Mouse (Mus musculus) spleen, adult 2 months (tissue): ENCODE data around the gene Gm9903. TPM values are rescaled to one million over a fixed set of nuclear protein-coding genes. Genes with fewer than 3 reads are reported as not detected.

Experiments
- DNase-seq, 2 experiments: peaks; one replicate each; pipeline versions ENCODE4 v3.0.0 to v3.0.0-alpha.2; 2012 to 2021; ENCODE audit warnings: low spot score in 2 of 2, low read depth in 1 of 2
- H3K27ac ChIP-seq: fragments of 200-500 bp; 2 replicates; pipeline ENCODE4 v1.5.1; 2012; ENCODE audit warnings: low read length, inconsistent platforms; ENCODE audit not compliant: insufficient read depth
- H3K27me3 ChIP-seq: fragments of 200-500 bp; 2 replicates; pipeline ENCODE4 v1.6.1; 2012; ENCODE audit warnings: mild to moderate bottlenecking, moderate library complexity, low read length, inconsistent platforms; ENCODE audit not compliant: control insufficient read depth, insufficient read depth
- H3K36me3 ChIP-seq: fragments of 200-500 bp; 2 replicates; pipeline ENCODE4 v1.6.1; 2012; ENCODE audit warnings: mild to moderate bottlenecking, low read length, inconsistent platforms; ENCODE audit not compliant: control insufficient read depth, insufficient read depth
- H3K4me1 ChIP-seq: fragments of 200-500 bp; 2 replicates; pipeline ENCODE4 v1.6.1; 2011; ENCODE audit warnings: inconsistent platforms; ENCODE audit not compliant: control insufficient read depth, insufficient read depth, insufficient read length
- H3K4me3 ChIP-seq: fragments of 200-500 bp; 2 replicates; pipeline ENCODE4 v1.5.1; 2011; ENCODE audit warnings: mild to moderate bottlenecking, inconsistent platforms; ENCODE audit not compliant: insufficient read depth, insufficient read length; ENCODE audit errors: extremely low read depth
- CTCF ChIP-seq: fragments of 200-500 bp; IDR thresholded peaks from 2 replicates; pipeline ENCODE4 v1.5.1; 2011; ENCODE audit warnings: mild to moderate bottlenecking, inconsistent platforms; ENCODE audit not compliant: insufficient read depth, insufficient read length, insufficient replicate concordance; ENCODE audit errors: extremely low read depth
- POLR2A ChIP-seq: fragments of 200-500 bp; IDR thresholded peaks from 2 replicates; pipeline ENCODE4 v1.6.1; 2011; ENCODE audit warnings: low read depth, low read length, inconsistent platforms
- WGBS: fragments of 180-500 bp; shearing (Covaris S2); methylation state at CpG from one replicate; pipeline ENCODE4 v1.1.7; 2018; 5-methylcytosine and 5-hydroxymethylcytosine counted together
- polyA plus RNA-seq: library from polyadenylated mRNA; depleted of rRNA; stranded (reverse); fragments of >200 nt; gene quantifications from 2 replicates; pipeline ENCODE4 v1.2.3, GENCODE M21; 2012; rRNA removed

Gene Gm9903
- 0.41 and 0.43 TPM in 2 replicates for polyA plus RNA-seq

DNA sequence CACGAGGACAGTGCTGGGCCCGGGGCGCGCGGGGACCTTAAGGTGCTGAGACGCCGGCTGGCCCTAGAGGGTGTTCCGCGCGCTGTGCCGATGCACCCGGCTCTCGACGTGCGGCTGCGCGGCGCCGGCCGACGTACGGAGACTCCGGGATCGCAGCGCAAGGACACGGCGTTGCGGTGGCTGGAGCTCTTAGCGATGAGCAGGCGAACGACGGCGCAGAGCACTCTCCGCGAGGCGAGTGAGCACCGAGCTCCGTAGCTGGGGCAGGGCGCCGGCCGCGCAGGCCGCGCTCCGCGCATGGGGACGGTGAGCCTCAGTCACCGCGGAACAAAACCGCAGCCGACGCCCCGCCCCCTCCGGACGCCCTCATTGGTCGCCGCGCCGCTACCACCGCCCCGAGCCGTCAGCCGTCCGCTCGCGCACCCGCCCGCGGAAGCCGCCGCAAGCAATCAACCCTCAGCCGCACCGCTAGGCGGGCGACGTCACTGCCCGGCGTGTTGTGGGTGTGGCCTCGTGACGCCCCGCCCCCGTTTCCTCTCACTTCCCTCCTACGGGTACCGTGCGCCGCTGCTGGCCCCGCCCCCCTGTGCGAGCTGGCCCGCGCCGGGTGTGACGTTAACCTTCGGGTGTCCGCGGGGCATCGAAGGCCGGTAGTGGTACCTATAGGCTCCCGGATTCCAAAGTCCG lies at the start of gene Gm9903, which contains the start of gene Fam53a:
Gene Gm9903, plus strand, starts transcription at position 625 of the 687 bp plus-strand sequence.
Gene Fam53a, minus strand, starts transcription at position 335 of the 687 bp plus-strand sequence.
- peak; percentile 92 to 100 for DNase-seq
- WGBS: under 1% methylated on average over 88 of the region's 99 CpGs

DNA sequence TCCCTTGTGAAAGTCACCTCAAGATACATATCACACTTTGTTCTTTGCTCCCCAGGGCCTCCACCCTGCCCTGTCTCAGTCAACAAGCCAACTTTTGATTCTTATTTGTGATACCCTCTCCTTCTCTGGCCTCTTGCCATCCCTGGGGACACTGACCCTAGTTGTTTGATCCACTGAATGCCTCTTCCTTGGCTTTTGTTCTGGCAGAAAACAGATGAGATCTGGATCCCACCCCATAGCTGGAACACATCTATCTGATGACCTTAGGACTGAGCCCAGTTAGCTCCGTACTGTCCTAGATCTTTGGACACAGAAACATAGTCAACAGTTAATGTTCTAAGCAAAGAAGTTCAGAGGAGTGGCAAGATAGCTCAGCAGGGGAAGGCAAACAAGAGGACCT lies 49.4 kb upstream of the Gm9903 start:
- H3K36me3 ChIP-seq: no peaks in the 10 kb centered on the region
- no peaks in the 10 kb centered on the region for H3K4me1 ChIP-seq
- H3K27ac ChIP-seq: no peak overlapping the region
- no peak overlapping the region for H3K4me3 ChIP-seq
- DNase-seq: no peak
- no peaks in the 10 kb centered on the region for H3K27me3 ChIP-seq
- TF ChIP-seq POLR2A: no peak
- TF ChIP-seq CTCF: no peak
- WGBS: 95% methylated on average over 1 of the region's 1 CpGs

More for the DNA sequence above, at the start of gene Gm9903, which contains the start of gene Fam53a:
- H3K27ac ChIP-seq: peak within 1 kb of the TSS; percentile 96
- H3K27me3 ChIP-seq: no peaks in the 10 kb centered on the region
- peak within 1 kb of the TSS; percentile 98 for H3K4me3 ChIP-seq
- TF ChIP-seq CTCF (no peak), POLR2A (peak; percentile 97)
- no peaks in the 10 kb centered on the region for H3K36me3 ChIP-seq
- peaks cover 7% of the 10 kb centered on the region for H3K4me1 ChIP-seq

DNA sequence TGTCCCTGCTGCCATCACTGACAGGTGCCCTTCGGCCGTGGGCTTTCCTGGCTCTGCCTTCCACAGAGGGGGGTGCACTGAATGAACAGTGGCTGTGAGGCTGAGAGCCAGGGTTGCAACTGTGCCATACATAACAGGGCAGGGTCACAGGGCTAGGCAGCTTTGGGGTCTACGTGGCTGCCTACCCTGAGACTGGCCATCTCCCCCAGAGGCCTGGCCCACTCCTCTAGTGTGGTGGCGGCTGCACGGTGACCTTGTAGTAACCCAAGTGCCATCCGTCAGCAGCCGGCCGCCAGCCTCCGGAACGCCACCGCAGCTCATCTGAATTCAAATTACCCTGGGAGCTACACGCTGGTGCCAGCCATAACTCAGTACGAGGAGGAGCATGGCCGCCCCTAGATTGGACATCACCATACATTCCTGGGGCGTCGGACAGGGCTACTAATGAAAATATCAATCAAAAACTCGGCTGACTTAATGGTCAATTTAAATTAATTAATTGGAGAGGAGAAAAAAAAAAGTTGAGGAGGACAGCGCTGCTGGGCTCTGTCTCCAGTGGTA lies 42.1 kb upstream of the Gm9903 start:
- H3K27ac ChIP-seq: no peak overlapping the region
- no peaks in the 10 kb centered on the region for H3K4me1 ChIP-seq
- no peaks in the 10 kb centered on the region for H3K36me3 ChIP-seq
- 88% methylated on average over 18 of the region's 18 CpGs for whole genome bisulfite sequencing
- TF ChIP-seq POLR2A (no peak), CTCF (no peak)
- H3K4me3 ChIP-seq: no peak overlapping the region
- no peaks in the 10 kb centered on the region for H3K27me3 ChIP-seq
- DNase-seq: no peak

DNA sequence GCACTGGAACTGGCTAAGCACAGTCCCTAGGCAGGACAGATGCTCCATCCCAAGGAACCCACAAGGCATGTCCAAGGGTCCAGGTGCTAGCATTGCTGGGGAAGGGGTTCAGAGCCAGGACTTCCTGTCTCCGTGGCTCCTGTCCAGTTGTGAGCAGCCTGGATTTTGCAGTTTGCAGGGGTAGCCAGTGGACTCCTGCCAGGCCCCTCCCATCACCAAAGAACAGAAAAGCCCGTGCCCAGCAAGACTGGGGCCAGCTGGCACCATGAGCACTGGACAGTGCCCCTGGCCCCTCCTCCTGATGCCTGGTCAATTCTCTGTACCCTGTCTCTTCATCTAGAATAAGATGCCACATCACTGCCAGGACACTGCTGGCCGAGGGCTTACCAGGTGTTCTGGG lies 41.7 kb upstream of the Gm9903 start:
- Histone ChIP-seq H3K27ac (no peak overlapping the region), H3K36me3 (no peaks in the 10 kb centered on the region), H3K27me3 (no peaks in the 10 kb centered on the region), H3K4me1 (no peaks in the 10 kb centered on the region), H3K4me3 (no peak overlapping the region)
- no peak for DNase-seq
- TF ChIP-seq POLR2A (no peak), CTCF (no peak)
- 63% methylated on average over 3 of the region's 3 CpGs for WGBS

DNA sequence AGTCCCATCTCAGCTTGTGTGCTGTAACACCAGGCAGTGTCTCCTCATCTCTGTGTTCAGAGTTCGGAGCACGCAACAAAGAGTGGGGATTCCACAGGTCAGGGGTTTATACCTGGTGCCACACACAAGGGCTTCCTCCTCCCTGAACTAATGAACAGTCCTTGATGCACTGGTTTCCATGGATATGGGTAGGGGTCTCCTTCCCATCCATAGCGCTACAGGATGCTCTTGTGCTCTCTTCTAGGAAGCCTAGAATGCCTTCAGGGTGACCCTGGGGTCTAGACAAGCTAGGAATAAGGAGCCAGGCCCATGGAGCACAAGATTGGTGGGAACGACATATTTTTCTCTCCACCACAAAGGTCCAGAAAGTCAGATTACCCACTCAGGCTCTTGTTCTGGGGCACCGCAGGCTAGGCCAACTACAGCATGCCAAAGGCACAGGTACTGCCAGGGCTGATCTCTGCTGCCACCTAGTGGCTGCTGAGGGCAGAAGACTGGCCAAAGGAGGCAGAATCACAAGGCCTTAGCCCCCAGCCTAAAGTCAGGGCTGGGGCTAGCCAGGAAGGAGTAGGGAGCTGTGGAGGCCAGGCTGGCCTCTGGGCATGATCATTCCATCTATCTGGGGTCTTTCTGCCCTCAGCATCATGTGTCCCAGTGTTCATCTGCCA lies 40.4 kb upstream of the Gm9903 start:
- H3K4me1 ChIP-seq: no peaks in the 10 kb centered on the region
- no peaks in the 10 kb centered on the region for H3K36me3 ChIP-seq
- no peaks in the 10 kb centered on the region for H3K27me3 ChIP-seq
- 67% methylated on average over 5 of the region's 5 CpGs for WGBS
- TF ChIP-seq POLR2A: no peak
- TF ChIP-seq CTCF: peak; percentile 90; the same call in 1 of the 2 replicates
- DNase-seq: peak; percentile 26 to 59
- no peak overlapping the region for H3K27ac ChIP-seq
- no peak overlapping the region for H3K4me3 ChIP-seq

DNA sequence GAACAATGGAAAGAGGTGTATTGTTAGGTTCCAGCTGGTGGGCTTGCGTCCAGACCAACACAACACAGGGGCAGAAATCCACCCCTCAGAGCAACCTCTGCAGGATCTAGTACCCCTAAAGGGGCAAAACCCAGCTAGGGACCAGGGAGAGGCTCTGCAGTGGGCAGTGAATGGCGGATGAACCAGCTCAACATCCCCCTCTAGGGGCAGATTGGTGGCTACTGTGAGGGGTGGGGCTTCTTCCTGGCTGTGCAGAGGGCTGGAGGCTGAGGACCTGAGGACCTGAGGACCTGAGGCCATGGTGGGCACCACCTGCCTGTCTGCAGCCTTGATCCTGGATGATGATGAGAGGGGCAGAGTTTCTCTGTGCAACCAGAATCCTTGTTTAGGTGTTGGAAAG lies 36.1 kb upstream of the Gm9903 start:
- TF ChIP-seq POLR2A (no peak), CTCF (peak; percentile 21; the same call in 1 of the 2 replicates)
- no peak overlapping the region for H3K4me3 ChIP-seq
- no peaks in the 10 kb centered on the region for H3K4me1 ChIP-seq
- 66% methylated on average over 2 of the region's 2 CpGs for WGBS
- no peaks in the 10 kb centered on the region for H3K27me3 ChIP-seq
- H3K27ac ChIP-seq: no peak overlapping the region
- H3K36me3 ChIP-seq: no peaks in the 10 kb centered on the region
- DNase-seq: no peak
